Mouse (Mus musculus) mammary gland, adult 2 months (tissue): Measurements from ENCODE around the gene Zbtb37. TPM values are rescaled to one million over a fixed set of nuclear protein-coding genes. Genes with fewer than 3 reads are reported as not detected.

Experiments
- polyA plus RNA-seq: library from polyadenylated mRNA; depleted of rRNA; stranded (reverse); fragments of >200 nt; gene quantifications from 2 replicates; pipeline ENCODE4 v1.2.3, GENCODE M21; 2012; ENCODE audit warnings: low replicate concordance; rRNA removed

Zbtb37 gene
- 1.5 and 2.8 TPM in 2 replicates for polyA plus RNA-seq

GRCm38 (mm10) chr1:161034435-161035280 is at the start of gene Zbtb37:
Gene Zbtb37 (minus strand): TSS chr1:161034849.

GRCm38 (mm10) chr1:161070352-161071271 is 36.0 kb upstream of the Zbtb37 start, which contains the start of the genes Dars2 and Cenpl:
Gene Dars2 (minus strand): TSS chr1:161070658.
Gene Cenpl (plus strand): TSS chr1:161070713.

GRCm38 (mm10) chr1:160978071-160978735 is 56.4 kb downstream of the Zbtb37 start, which contains the start of gene Serpinc1:
Gene Serpinc1 (plus strand): TSS chr1:160978585.

Other genes starting within 250 kb of the Zbtb37 start
- gene Rabgap1l, start 241.6 kb downstream of the Zbtb37 start, polyA plus RNA-seq, result 9.3 and 16.4 TPM in 2 replicates
- 18.5 and 34.3 TPM in 2 replicates for gene Rc3h1, start 128.4 kb downstream of the Zbtb37 start, polyA plus RNA-seq
- 1.8 and 12.0 TPM in 2 replicates for gene Serpinc1, start 56.3 kb downstream of the Zbtb37 start, polyA plus RNA-seq
- gene Dars2, start 35.8 kb upstream of the Zbtb37 start, polyA plus RNA-seq, result 9.3 and 20.5 TPM in 2 replicates
- gene Cenpl, start 35.9 kb upstream of the Zbtb37 start, polyA plus RNA-seq, result 0.50 and 1.7 TPM in 2 replicates
- gene Klhl20, start 96.7 kb upstream of the Zbtb37 start, polyA plus RNA-seq, result 5.8 and 12.9 TPM in 2 replicates
- gene Ankrd45, start 107.8 kb upstream of the Zbtb37 start, polyA plus RNA-seq, result not detected in 2 replicates
- gene Tex50, start 124.5 kb upstream of the Zbtb37 start, polyA plus RNA-seq, result not detected in 2 replicates
- gene Prdx6, start 216.4 kb upstream of the Zbtb37 start, polyA plus RNA-seq, result 78.7 and 173 TPM in 2 replicates